Mouse (Mus musculus): ENCODE measurements at regions not wholly inside any gene's neighbourhood (a gene's known extent, or its start where the extent isn't known, plus 50 kb on each side); places are given as distances from the start of the nearest gene placed in this dataset.

GRCm38 (mm10) chr2:117433482-117433881 is 90.7 kb upstream of the Rasgrp1 start:
- 89% methylated on average over 2 of the region's 2 CpGs for WGBS
- Histone ChIP-seq H3K27ac (replicated peaks) (no peak overlapping the region), H3K4me1 (no peaks in the 10 kb centered on the region), H3K36me3 (replicated peaks) (no peaks in the 10 kb centered on the region), H3K27me3 (replicated peaks; ENCODE audit: low read depth, poor library complexity, severe bottlenecking) (no peaks in the 10 kb centered on the region), H3K9me3 (no peaks in the 10 kb centered on the region), H3K4me3 (no peak overlapping the region)
- DNase-seq (ENCODE audit: low spot score): no peak

- 84% methylated on average over 12 of the region's 12 CpGs for WGBS
- Histone ChIP-seq H3K4me1 (no peaks in the 10 kb centered on the region), H3K27me3 (replicated peaks; ENCODE audit: low read depth, poor library complexity, severe bottlenecking) (no peaks in the 10 kb centered on the region), H3K9me3 (no peaks in the 10 kb centered on the region), H3K4me3 (no peak overlapping the region), H3K27ac (replicated peaks) (no peak overlapping the region), H3K36me3 (replicated peaks) (no peaks in the 10 kb centered on the region)
- DNase-seq (ENCODE audit: low spot score): no peak
These were observed 95.3 kb upstream of the Rasgrp1 start for GRCm38 (mm10) chr2:117438079-117438478.

GRCm38 (mm10) chr2:117438586-117439371 is 96.0 kb upstream of the Rasgrp1 start:
- H3K4me1 ChIP-seq: no peaks in the 10 kb centered on the region
- H3K27ac ChIP-seq (replicated peaks): no peak overlapping the region
- WGBS: 67% methylated on average over 8 of the region's 8 CpGs
- H3K27me3 ChIP-seq (replicated peaks; ENCODE audit: low read depth, poor library complexity, severe bottlenecking): no peaks in the 10 kb centered on the region
- no peaks in the 10 kb centered on the region for H3K9me3 ChIP-seq
- DNase-seq (ENCODE audit: low spot score): peak; percentile 73
- no peak overlapping the region for H3K4me3 ChIP-seq
- no peaks in the 10 kb centered on the region for H3K36me3 ChIP-seq (replicated peaks)

GRCm38 (mm10) chr2:117439372-117440183 is 96.8 kb upstream of the Rasgrp1 start:
- peak; percentile 55 for DNase-seq (ENCODE audit: low spot score)
- no peaks in the 10 kb centered on the region for H3K36me3 ChIP-seq (replicated peaks)

GRCm38 (mm10) chr2:117440801-117441281 is 98.0 kb upstream of the Rasgrp1 start:
- WGBS: 85% methylated on average over 7 of the region's 7 CpGs
- no peak overlapping the region for H3K4me3 ChIP-seq
- no peaks in the 10 kb centered on the region for H3K36me3 ChIP-seq (replicated peaks)
- H3K4me1 ChIP-seq: no peaks in the 10 kb centered on the region
- no peak for DNase-seq (ENCODE audit: low spot score)
- H3K27ac ChIP-seq (replicated peaks): no peak overlapping the region
- no peaks in the 10 kb centered on the region for H3K27me3 ChIP-seq (replicated peaks; ENCODE audit: low read depth, poor library complexity, severe bottlenecking)
- no peaks in the 10 kb centered on the region for H3K9me3 ChIP-seq

More at GRCm38 (mm10) chr2:117439372-117440183, 96.8 kb upstream of the Rasgrp1 start:
- 47% methylated on average over 12 of the region's 12 CpGs for WGBS
- H3K27ac ChIP-seq (replicated peaks): no peak overlapping the region
- no peaks in the 10 kb centered on the region for H3K9me3 ChIP-seq
- H3K27me3 ChIP-seq (replicated peaks; ENCODE audit: low read depth, poor library complexity, severe bottlenecking): no peaks in the 10 kb centered on the region
- H3K4me3 ChIP-seq: no peak overlapping the region
- H3K4me1 ChIP-seq: no peaks in the 10 kb centered on the region

GRCm38 (mm10) chr2:117442862-117443261 is 100.1 kb upstream of the Rasgrp1 start:
- Histone ChIP-seq H3K27ac (replicated peaks) (no peak overlapping the region), H3K4me1 (no peaks in the 10 kb centered on the region), H3K4me3 (no peak overlapping the region), H3K27me3 (replicated peaks; ENCODE audit: low read depth, poor library complexity, severe bottlenecking) (no peaks in the 10 kb centered on the region), H3K36me3 (replicated peaks) (no peaks in the 10 kb centered on the region), H3K9me3 (no peaks in the 10 kb centered on the region)
- WGBS: 83% methylated on average over 4 of the region's 4 CpGs
- DNase-seq (ENCODE audit: low spot score): no peak

GRCm38 (mm10) chr2:117444671-117445070 is 101.9 kb upstream of the Rasgrp1 start:
- H3K9me3 ChIP-seq: no peaks in the 10 kb centered on the region
- no peaks in the 10 kb centered on the region for H3K4me1 ChIP-seq
- 36% methylated on average over 5 of the region's 5 CpGs for WGBS
- H3K4me3 ChIP-seq: no peak overlapping the region
- H3K27me3 ChIP-seq (replicated peaks; ENCODE audit: low read depth, poor library complexity, severe bottlenecking): no peaks in the 10 kb centered on the region
- H3K27ac ChIP-seq (replicated peaks): no peak overlapping the region
- DNase-seq (ENCODE audit: low spot score): peak; percentile 46
- H3K36me3 ChIP-seq (replicated peaks): no peaks in the 10 kb centered on the region

- DNase-seq (ENCODE audit: low spot score): no peak
- 92% methylated on average over 4 of the region's 4 CpGs for WGBS
These were observed 104.1 kb upstream of the Rasgrp1 start for GRCm38 (mm10) chr2:117446876-117447275.

GRCm38 (mm10) chr2:117450172-117450865 is 107.5 kb upstream of the Rasgrp1 start:
- Histone ChIP-seq H3K27me3 (replicated peaks; ENCODE audit: low read depth, poor library complexity, severe bottlenecking) (no peaks in the 10 kb centered on the region), H3K4me3 (no peak overlapping the region), H3K27ac (replicated peaks) (no peak overlapping the region), H3K4me1 (no peaks in the 10 kb centered on the region), H3K36me3 (replicated peaks) (no peaks in the 10 kb centered on the region), H3K9me3 (no peaks in the 10 kb centered on the region)
- 62% methylated on average over 7 of the region's 7 CpGs for WGBS
- peak; percentile 35 for DNase-seq (ENCODE audit: low spot score)

More at GRCm38 (mm10) chr2:117446876-117447275, 104.1 kb upstream of the Rasgrp1 start:
- Histone ChIP-seq H3K27me3 (replicated peaks; ENCODE audit: low read depth, poor library complexity, severe bottlenecking) (no peaks in the 10 kb centered on the region), H3K4me3 (no peak overlapping the region), H3K4me1 (no peaks in the 10 kb centered on the region), H3K9me3 (no peaks in the 10 kb centered on the region), H3K27ac (replicated peaks) (no peak overlapping the region), H3K36me3 (replicated peaks) (no peaks in the 10 kb centered on the region)

GRCm38 (mm10) chr2:117451818-117452217 is 109.0 kb upstream of the Rasgrp1 start:
- Histone ChIP-seq H3K27ac (replicated peaks) (no peak overlapping the region), H3K27me3 (replicated peaks; ENCODE audit: low read depth, poor library complexity, severe bottlenecking) (no peaks in the 10 kb centered on the region), H3K4me3 (no peak overlapping the region), H3K36me3 (replicated peaks) (no peaks in the 10 kb centered on the region), H3K9me3 (no peaks in the 10 kb centered on the region), H3K4me1 (0 out of 2 replicates have a peak, but pooled peaks cover 3% of the 10 kb centered on the region)
- WGBS: 80% methylated on average over 5 of the region's 5 CpGs
- no peak for DNase-seq (ENCODE audit: low spot score)

- no peak overlapping the region for H3K27ac ChIP-seq (replicated peaks)
- no peaks in the 10 kb centered on the region for H3K9me3 ChIP-seq
- DNase-seq (ENCODE audit: low spot score): no peak
- H3K4me3 ChIP-seq: no peak overlapping the region
- 0 out of 2 replicates have a peak, but pooled peaks cover 3% of the 10 kb centered on the region for H3K4me1 ChIP-seq
- H3K27me3 ChIP-seq (replicated peaks; ENCODE audit: low read depth, poor library complexity, severe bottlenecking): no peaks in the 10 kb centered on the region
- 84% methylated on average over 4 of the region's 4 CpGs for WGBS
- H3K36me3 ChIP-seq (replicated peaks): no peaks in the 10 kb centered on the region
These were observed 112.4 kb upstream of the Rasgrp1 start for GRCm38 (mm10) chr2:117455021-117455739.
